Mouse (Mus musculus) kidney, embryonic 15.5 days (tissue): ENCODE measurements around the gene Olfr434. TPM values are rescaled to one million over a fixed set of nuclear protein-coding genes. Genes with fewer than 3 reads are reported as not detected.
"Not testable (repeated sequence)": the region's sequence is repeated elsewhere in the genome, so short reads cannot be mapped to it uniquely, and the experiment has no call there.

Source experiments
- ATAC-seq: fragments of 200-750 bp; cut with Nextera tagmentation; replicated peaks from 2 replicates; pipeline ENCODE4 v1.8.0; 2017; ENCODE audit warnings: moderate TSS enrichment; ENCODE audit not compliant: low FRiP score
- H3K27ac ChIP-seq: fragments of 300-500 bp; sonication (generic); 2 replicates; pipeline ENCODE4 v1.5.1; 2015; ENCODE audit warnings: mild to moderate bottlenecking, inconsistent platforms
- H3K27me3 ChIP-seq: fragments of 300-500 bp; sonication (generic); 2 replicates; pipeline ENCODE4 v1.6.1; 2015; ENCODE audit warnings: inconsistent platforms
- H3K36me3 ChIP-seq: fragments of 300-500 bp; sonication (generic); 2 replicates; pipeline ENCODE4 v1.6.1; 2015; ENCODE audit warnings: inconsistent platforms
- H3K4me1 ChIP-seq: fragments of 300-500 bp; sonication (generic); 2 replicates; pipeline ENCODE4 v1.6.1; 2015; ENCODE audit warnings: inconsistent platforms
- H3K4me2 ChIP-seq: fragments of 300-500 bp; sonication (generic); 2 replicates; pipeline ENCODE4 v1.6.1; 2015; ENCODE audit warnings: moderate library complexity, mild to moderate bottlenecking, inconsistent platforms
- H3K4me3 ChIP-seq: fragments of 300-500 bp; sonication (generic); replicated peaks from 2 replicates; pipeline ENCODE4 v1.5.1; 2015; ENCODE audit warnings: mild to moderate bottlenecking, inconsistent platforms
- H3K9ac ChIP-seq: fragments of 300-500 bp; sonication (generic); 2 replicates; pipeline ENCODE4 v1.6.1; 2015; ENCODE audit warnings: mild to moderate bottlenecking, inconsistent platforms
- H3K9me3 ChIP-seq: fragments of 300-500 bp; sonication (generic); replicated peaks from 2 replicates; pipeline ENCODE4 v1.6.1; 2016; ENCODE audit warnings: inconsistent platforms
- WGBS: fragments of 180-500 bp; shearing (Covaris S2); methylation state at CpG from one replicate; pipeline ENCODE4 v1.1.7; 2015; ENCODE audit warnings: mixed read lengths; 5-methylcytosine and 5-hydroxymethylcytosine counted together
- polyA plus RNA-seq: library from polyadenylated mRNA; unstranded; fragments of >200 nt; fragmentation: Nextera tagmentation; extraction: Ambion mirVana; gene quantifications from 2 replicates; pipeline ENCODE4 v1.2.1, GENCODE M21; 2015

Olfr434 gene
- polyA plus RNA-seq = not detected in 2 replicates

DNA sequence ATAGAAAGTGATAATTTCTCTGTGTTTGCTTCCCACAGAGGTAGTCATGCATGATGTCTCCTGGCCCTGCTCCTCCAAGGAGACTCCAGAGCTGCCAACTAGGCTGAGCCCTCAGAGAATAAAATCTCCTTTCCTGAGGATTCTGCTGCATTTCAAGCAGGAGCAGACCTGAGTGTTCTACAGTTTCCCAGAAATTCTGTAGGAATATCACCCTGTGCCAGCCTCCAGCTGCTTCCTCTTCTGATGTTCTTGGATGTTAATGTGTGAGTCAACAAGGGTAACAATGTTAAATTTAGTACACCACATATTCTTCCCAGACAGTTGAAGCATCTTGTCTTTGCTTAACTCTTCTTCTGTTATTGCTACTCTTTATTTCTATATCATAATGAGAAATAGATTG, at the start of gene Olfr434:
Gene Olfr434 (plus strand): TSS at position 149 of the 400 bp plus-strand sequence.
- not testable (repeated sequence) for ATAC-seq

DNA sequence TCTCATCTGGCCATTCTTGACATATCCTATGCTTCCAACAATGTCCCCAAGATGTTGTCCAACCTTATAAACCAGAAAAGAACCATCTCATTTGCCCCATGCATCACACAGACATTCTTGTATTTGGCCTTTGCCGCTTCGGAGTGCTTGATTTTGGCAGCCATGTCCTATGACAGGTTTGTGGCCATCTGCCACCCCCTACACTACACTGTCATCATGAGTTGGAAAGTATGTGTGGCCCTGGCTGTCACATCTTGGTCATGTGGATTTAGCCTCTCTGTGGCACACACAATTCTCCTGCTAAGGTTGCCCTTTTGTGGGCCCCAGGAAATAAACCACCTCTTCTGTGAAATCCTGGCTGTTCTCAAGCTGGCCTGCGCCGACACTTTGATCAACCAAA, 45.6 kb upstream of the Olfr434 start:
- Histone ChIP-seq H3K36me3 (no peaks in the 10 kb centered on the region), H3K4me1 (no peaks in the 10 kb centered on the region), H3K27ac (no peak overlapping the region), H3K9me3 (no peaks in the 10 kb centered on the region), H3K9ac (no peak overlapping the region), H3K4me3 (no peak overlapping the region), H3K27me3 (no peaks in the 10 kb centered on the region), H3K4me2 (no peak overlapping the region)
- no peak for ATAC-seq
- WGBS = 94% methylated on average over 4 of the region's 4 CpGs

More for the DNA sequence above, at the start of gene Olfr434:
- not testable (repeated sequence) for H3K4me1 ChIP-seq, H3K4me2 ChIP-seq, H3K4me3 ChIP-seq, H3K36me3 ChIP-seq, H3K9me3 ChIP-seq, H3K27me3 ChIP-seq, H3K27ac ChIP-seq, H3K9ac ChIP-seq

DNA sequence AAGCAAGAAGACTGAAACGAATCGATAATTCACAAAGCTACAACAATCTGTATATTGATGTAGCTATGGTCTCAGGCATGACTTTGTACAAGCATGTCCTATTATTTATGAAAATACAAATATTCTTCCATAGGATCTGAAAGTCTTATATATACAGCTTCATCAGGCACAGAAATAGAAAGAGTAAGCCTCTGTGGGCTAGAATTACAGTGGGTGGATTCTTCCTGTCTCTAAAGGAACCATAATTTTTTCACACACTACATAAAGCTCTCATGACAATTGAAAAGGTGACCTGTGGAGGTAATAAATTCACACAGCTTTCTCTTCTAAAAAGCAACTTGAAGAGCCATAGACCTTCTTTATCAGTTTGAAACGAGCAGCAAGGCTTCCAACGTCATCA, 41.0 kb upstream of the Olfr434 start, which contains the start of gene Olfr13:
Gene Olfr13 (plus strand): TSS at position 301 of the 400 bp plus-strand sequence.
- H3K36me3 ChIP-seq = no peaks in the 10 kb centered on the region
- WGBS = 57% methylated on average over 4 of the region's 4 CpGs
- no peak for ATAC-seq

DNA sequence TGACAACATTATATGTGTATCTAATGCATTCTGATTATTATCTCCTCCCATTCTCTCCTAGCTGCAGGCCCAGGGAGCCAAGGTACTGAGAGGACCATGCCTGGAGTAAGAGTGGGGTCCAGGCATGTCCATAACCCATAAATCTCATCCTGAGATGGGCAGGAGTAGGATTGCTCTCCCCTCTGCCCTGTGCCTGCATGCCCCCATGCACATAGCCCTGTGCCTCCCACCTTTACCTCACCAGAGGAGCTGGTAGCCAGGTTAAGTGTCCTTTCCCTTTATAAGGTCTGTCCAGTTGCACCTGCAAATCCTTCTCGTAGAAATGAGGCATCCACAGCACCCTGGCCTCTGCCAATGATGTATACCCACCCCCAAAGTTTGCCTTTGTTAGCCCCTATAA, 34.7 kb upstream of the Olfr434 start:
- 73% methylated on average over 1 of the region's 1 CpGs for WGBS
- Histone ChIP-seq H3K9me3 (no peaks in the 10 kb centered on the region), H3K27me3 (no peaks in the 10 kb centered on the region), H3K4me2 (no peak overlapping the region), H3K27ac (no peak overlapping the region), H3K36me3 (no peaks in the 10 kb centered on the region), H3K9ac (no peak overlapping the region), H3K4me3 (no peak overlapping the region), H3K4me1 (no peaks in the 10 kb centered on the region)
- no peak for ATAC-seq

More for the DNA sequence above, 41.0 kb upstream of the Olfr434 start, which contains the start of gene Olfr13:
- no peaks in the 10 kb centered on the region for H3K4me1 ChIP-seq
- H3K27ac ChIP-seq = no peak within 1 kb of the TSS
- no peak within 1 kb of the TSS for H3K9ac ChIP-seq
- H3K4me2 ChIP-seq = no peak within 1 kb of the TSS
- no peaks in the 10 kb centered on the region for H3K9me3 ChIP-seq
- H3K27me3 ChIP-seq = no peaks in the 10 kb centered on the region
- no peak within 1 kb of the TSS for H3K4me3 ChIP-seq

DNA sequence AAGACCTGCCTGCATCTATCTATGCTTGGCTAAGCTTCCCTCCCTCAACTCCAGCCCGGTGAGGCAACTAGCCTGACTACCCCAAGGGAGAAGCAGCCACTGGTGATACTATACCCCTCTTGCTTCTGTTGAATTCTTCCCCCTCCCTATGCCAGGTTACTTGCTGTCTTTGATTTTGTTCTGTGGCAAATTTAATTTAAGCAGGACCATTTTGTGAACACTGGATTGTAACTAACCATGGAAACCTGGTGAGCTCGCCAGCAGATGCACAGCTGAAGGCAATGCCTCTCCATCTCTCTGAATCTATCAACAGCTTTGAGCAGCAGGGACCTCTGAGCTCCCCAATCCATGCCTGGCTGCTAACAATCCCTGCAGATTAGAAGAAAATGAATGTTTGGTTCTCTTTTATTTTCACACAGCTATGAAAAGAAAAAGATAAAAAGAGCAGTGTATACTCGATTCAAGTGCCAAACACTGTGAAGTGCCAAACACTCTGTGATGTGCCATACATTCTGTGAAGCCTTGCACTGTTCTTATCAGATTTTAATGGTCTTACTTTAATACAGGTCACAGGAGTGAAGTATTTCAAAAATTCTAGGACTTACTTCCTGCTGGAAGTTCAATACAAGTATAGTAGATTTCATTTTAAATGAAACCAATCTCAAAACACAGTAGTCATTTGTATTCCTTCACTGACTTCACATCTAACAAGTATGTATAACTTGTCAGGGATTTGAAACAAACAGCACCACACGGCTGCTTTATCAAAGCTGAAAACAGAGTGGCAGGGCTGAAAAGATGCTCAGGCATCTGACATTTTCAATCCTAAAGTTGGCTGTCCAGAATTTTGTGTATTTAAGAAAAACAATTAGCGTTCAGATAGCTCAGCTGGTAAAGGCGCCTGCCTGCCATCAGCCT, 34.0 kb upstream of the Olfr434 start:
- Histone ChIP-seq H3K4me2 (no peak overlapping the region), H3K9me3 (no peaks in the 10 kb centered on the region), H3K27ac (no peak overlapping the region), H3K9ac (no peak overlapping the region), H3K36me3 (no peaks in the 10 kb centered on the region), H3K4me1 (no peaks in the 10 kb centered on the region), H3K27me3 (no peaks in the 10 kb centered on the region), H3K4me3 (no peak overlapping the region)
- ATAC-seq = no peak
- 69% methylated on average over 6 of the region's 6 CpGs for WGBS

DNA sequence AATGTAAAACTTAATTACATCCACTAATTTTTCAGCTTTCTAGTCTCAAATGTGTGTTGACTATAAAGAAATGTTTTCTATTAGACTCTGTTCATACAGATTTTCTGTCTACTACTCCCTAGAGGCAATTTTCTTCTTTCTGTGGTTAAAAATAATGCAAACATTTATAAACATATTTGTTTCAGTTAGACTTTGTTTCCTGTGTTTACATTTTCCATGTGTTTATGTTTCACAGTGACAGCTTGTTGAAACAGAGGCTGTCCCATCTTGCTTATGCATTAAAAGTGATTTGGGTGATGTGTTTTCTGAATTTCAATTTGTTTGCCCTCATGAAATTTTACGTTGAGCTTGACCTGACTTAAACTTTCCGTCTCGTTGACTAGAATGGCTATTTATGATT, 21.8 kb upstream of the Olfr434 start:
- WGBS = 69% methylated on average over 3 of the region's 3 CpGs
- no peak for ATAC-seq
- Histone ChIP-seq H3K9me3 (no peaks in the 10 kb centered on the region), H3K4me1 (no peaks in the 10 kb centered on the region), H3K9ac (no peak overlapping the region), H3K4me2 (no peak overlapping the region), H3K4me3 (no peak overlapping the region), H3K27me3 (no peaks in the 10 kb centered on the region), H3K27ac (no peak overlapping the region), H3K36me3 (no peaks in the 10 kb centered on the region)

DNA sequence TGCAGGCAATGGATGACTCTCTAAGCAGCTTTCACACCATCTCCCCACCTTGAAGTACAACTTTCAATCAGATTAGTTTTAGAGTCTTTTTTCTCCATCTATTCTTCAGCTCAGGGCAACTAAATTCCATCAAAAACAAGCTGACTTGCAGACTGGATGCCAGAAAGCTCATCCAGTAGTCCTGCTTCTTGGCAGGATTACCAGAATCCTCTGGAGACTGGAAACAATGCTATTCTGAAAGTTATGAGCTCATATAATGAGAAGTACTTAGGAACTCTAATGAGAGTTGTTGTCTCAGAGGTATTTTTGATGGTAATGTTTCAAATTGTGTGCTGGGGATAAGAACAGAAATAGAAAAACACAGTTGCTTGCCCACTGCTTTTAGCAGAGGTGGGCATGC, 16.0 kb upstream of the Olfr434 start, which contains the start of gene Olfr435:
Gene Olfr435 (plus strand): TSS at position 366 of the 400 bp plus-strand sequence.
- Histone ChIP-seq H3K9ac (no peak within 1 kb of the TSS), H3K4me1 (no peaks in the 10 kb centered on the region), H3K27me3 (no peaks in the 10 kb centered on the region), H3K36me3 (no peaks in the 10 kb centered on the region), H3K4me2 (no peak within 1 kb of the TSS), H3K9me3 (no peaks in the 10 kb centered on the region), H3K27ac (no peak within 1 kb of the TSS), H3K4me3 (no peak within 1 kb of the TSS)
- ATAC-seq = no peak

DNA sequence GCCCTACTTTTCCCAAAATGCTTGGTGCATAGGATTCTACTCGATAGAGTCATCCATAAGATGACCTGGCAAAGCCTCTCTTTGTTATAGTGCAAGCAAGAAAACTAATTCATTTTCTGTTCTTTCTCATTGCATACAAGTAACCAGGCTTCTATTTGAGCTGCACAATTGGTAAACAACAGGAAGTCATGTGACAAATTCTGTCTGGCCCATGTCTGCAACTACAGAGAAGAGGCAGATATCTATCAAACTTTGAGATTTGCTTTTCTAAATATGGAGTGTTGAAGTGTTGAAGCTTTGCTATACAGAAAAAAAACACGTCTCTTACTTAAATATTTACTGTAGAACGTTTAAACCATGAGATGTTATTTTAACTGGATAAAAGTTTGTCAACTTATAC, 14.7 kb upstream of the Olfr434 start:
- no peaks in the 10 kb centered on the region for H3K27me3 ChIP-seq
- 68% methylated on average over 3 of the region's 3 CpGs for WGBS
- ATAC-seq = no peak

DNA sequence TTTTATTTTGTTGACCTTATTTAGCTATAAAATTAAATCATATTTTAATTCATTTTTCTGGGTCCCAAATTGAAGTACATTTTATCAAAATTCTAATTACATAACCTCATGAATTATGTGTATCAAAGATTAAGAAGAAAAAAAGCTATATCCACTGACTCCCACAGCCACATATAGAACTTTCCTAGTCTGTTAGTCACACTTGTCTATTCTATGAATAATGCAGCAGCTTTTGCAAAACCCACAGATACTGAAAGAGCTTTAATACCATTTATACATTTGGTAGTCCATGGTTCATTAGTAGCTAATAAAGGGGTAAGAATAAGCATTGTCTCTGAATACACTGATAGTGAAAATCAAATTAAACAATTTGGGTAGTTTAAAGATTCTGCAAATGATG, 10.0 kb upstream of the Olfr434 start:
- no peak for ATAC-seq
- no peak overlapping the region for H3K4me3 ChIP-seq
- no peaks in the 10 kb centered on the region for H3K4me1 ChIP-seq
- H3K9ac ChIP-seq = no peak overlapping the region
- H3K27ac ChIP-seq = no peak overlapping the region
- H3K4me2 ChIP-seq = no peak overlapping the region
- H3K9me3 ChIP-seq = no peaks in the 10 kb centered on the region
- no peaks in the 10 kb centered on the region for H3K27me3 ChIP-seq
- H3K36me3 ChIP-seq = no peaks in the 10 kb centered on the region

More for the DNA sequence above, 14.7 kb upstream of the Olfr434 start:
- H3K36me3 ChIP-seq = no peaks in the 10 kb centered on the region
- no peak overlapping the region for H3K27ac ChIP-seq
- H3K4me1 ChIP-seq = no peaks in the 10 kb centered on the region
- no peak overlapping the region for H3K4me2 ChIP-seq
- no peak overlapping the region for H3K4me3 ChIP-seq
- no peaks in the 10 kb centered on the region for H3K9me3 ChIP-seq
- no peak overlapping the region for H3K9ac ChIP-seq

DNA sequence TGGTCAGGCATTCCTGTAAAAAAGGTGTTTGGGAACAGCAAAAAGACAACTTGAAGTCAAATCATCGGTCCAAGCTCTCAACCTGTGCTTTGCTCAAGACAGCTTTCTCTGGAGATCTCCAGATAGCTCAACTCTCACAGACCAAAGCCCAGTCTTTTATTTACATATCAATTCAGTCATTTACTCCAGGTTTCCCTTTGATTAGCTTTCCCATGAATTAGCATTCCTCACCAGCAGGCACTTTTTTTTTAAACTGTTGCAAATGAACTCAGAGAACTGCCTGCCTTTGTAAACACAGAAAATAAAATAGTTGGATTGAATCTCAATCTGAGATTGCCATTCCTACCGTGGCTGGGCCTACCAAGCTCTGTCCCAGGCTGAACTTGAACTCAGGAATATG, 7.5 kb upstream of the Olfr434 start:
- no peaks in the 10 kb centered on the region for H3K36me3 ChIP-seq
- ATAC-seq = no peak
- no peaks in the 10 kb centered on the region for H3K9me3 ChIP-seq
- no peak overlapping the region for H3K9ac ChIP-seq
- H3K27ac ChIP-seq = no peak overlapping the region
- H3K27me3 ChIP-seq = no peaks in the 10 kb centered on the region
- H3K4me1 ChIP-seq = no peaks in the 10 kb centered on the region
- WGBS = 33% methylated on average over 2 of the region's 2 CpGs
- H3K4me3 ChIP-seq = no peak overlapping the region
- no peak overlapping the region for H3K4me2 ChIP-seq

DNA sequence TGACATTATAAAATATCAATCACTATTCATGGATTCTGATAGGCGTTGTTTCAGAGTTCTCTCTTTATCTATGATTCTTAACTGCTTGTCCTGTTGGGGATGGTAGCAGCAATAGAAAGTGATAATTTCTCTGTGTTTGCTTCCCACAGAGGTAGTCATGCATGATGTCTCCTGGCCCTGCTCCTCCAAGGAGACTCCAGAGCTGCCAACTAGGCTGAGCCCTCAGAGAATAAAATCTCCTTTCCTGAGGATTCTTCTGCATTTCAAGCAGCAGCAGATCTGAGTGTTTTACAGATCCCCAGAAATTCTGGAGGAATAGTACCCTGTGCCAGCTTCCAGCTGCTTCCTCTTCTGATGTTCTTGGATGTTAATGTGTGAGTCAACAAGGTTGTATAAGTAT, 18.4 kb downstream of the Olfr434 start, which contains the start of gene Olfr47:
Gene Olfr47 (plus strand): TSS at position 275 of the 400 bp plus-strand sequence.
- not testable (repeated sequence) for H3K4me3 ChIP-seq, H3K36me3 ChIP-seq, H3K27ac ChIP-seq, H3K9ac ChIP-seq, ATAC-seq, H3K27me3 ChIP-seq, H3K9me3 ChIP-seq, H3K4me2 ChIP-seq, H3K4me1 ChIP-seq
- 68% methylated on average over 1 of the region's 1 CpGs for WGBS

DNA sequence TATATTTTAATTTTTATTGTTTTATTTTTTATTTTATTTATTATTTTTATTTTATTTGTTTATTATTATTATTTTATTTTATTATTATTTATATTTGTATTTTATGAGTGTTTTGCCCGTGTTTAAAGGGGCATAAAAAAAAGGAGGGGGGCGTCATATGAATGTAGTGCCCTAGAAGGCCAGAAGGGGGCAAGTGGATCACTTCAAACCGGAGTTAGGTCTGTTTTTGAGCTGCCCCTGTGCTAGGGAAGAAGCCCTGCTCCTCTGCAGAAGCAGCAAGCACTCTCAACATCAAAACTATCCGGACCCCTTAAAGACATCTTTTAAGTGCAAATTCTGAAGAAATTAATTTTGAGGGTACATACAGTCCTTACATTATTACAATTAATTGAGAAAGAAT, 29.2 kb downstream of the Olfr434 start:
- H3K27me3 ChIP-seq = no peaks in the 10 kb centered on the region
- WGBS = 8% methylated on average over 4 of the region's 4 CpGs
- ATAC-seq = no peak
- H3K36me3 ChIP-seq = no peaks in the 10 kb centered on the region
- no peaks in the 10 kb centered on the region for H3K9me3 ChIP-seq
- no peak overlapping the region for H3K4me3 ChIP-seq
- H3K4me2 ChIP-seq = no peak overlapping the region
- no peaks in the 10 kb centered on the region for H3K4me1 ChIP-seq
- H3K9ac ChIP-seq = no peak overlapping the region
- H3K27ac ChIP-seq = no peak overlapping the region
